Mouse (Mus musculus): Measurements from ENCODE around the gene 4933415A04Rik.

Gene 4933415A04Rik

DNA sequence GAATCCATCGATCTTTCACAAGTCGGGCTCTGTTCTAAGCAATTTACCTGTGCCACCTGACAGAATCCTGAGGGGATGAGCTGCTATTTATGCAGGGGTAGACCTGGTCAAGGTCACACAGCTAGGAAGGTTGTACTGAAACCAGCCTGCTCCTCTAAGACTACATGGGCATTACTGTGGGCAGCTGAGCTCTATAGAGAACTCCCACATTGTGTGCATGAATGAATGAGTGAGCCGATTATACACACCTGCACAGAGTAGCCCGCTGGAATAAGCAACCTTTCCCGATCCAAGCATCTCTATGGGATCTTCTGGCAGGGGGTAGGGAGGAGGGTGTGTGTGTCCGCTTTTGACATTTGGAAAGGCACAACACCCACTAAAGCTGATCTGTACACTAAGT is 46.3 kb downstream of the 4933415A04Rik start:
- no peak for DNase-seq

DNA sequence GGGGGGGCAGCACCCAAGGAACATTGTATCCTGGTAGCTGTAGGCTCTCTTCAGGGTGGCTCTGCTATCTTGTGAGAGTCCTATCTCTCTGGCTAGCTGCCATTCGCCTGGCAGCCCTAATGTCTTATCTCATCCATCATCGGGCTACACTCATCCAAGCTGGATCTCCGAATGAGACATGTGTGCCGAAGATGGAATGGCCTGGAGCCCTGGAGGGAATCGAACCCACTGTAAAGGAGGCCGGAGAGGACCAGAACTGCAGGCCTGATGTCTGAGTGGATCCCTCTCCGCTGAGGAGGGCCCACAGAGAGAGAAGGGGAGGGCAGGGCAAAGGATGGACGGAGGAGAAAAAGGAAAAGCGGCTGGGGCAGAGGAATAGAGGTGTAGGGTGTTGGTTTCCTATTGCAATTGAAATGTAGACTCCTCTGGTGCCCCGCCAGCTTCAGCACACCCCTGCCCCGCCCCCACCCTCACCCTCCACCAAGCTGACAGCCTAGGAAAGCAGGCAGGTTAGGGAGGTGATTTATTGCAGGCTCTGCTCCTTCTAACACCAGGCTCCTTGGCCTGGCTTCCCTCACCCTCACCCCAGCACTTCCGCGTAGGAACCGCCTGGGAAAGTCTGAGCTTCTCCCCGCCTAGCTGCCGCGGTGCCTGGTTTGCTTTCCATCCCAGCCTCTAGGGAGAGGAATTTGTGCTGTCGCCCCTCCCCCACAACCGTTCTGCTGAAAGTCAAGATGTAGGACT is 47.0 kb downstream of the 4933415A04Rik start:
- DNase-seq = peak; percentile 89

DNA sequence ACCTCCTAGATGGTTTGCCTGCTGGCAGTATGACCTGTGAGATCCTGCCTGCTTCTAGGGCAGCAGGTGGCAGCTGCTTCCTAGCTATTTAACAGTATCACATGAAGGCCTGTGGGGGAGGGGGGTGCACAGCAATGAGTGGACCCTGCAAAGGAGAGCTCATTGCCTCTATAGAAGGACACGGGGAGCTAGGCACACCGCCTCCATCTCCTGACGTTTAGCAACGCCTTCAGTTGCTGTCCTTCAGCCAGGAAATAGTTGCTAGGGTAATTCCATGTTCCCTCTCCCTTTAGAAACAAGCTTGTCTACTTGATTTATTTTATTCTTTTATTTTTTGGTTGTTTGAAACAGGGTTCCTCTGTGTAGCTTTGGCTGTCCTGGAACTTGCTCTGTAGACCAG is 49.9 kb downstream of the 4933415A04Rik start:
- DNase-seq = no peak

DNA sequence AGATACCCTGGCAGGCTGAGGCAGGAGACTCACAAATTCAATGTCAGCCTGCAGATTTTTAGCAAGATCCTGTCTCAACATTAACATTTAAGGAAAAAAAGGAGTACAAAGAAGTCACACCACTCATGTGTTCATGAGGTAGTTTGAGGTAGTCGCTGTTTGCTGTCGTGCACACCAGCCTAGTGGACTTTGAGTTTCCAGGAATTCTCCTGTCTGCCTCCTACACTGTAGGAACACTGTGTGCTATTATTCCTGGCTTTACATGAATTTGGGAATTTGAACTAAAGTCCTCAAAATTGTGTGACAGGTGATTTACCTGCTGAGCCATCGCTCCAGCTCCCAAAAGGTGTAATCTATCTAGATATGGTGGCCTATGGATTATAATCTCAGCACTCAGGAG is 51.6 kb downstream of the 4933415A04Rik start:
- DNase-seq = no peak

Measured in kidney, postnatal 14 days (tissue).